Mouse (Mus musculus) CH12F3 (cell line): ENCODE results near the gene Ube2h.

Experiments used
- in situ Hi-C: fragments of 300-500 bp; cut with MboI; formaldehyde crosslinking; loops from 2 replicates; pipeline ENCODE4 v1.14.3; 2020; ENCODE audit warnings: low sequenced_read_pairs

Gene Ube2h

GRCm38 (mm10) chr6:30300372-30300771 lies 4.0 kb downstream of the Ube2h start:
- in situ Hi-C loops: no loop called here

GRCm38 (mm10) chr6:30299683-30300082 lies 4.7 kb downstream of the Ube2h start:
- in situ Hi-C loops: no loop called here

- in situ Hi-C loops: no loop called here
Observed at GRCm38 (mm10) chr6:30299116-30299515, 5.2 kb downstream of the Ube2h start.

- in situ Hi-C loops: no loop called here
Observed at GRCm38 (mm10) chr6:30292579-30292978, 11.8 kb downstream of the Ube2h start.

- in situ Hi-C loops: no loop called here
Observed at GRCm38 (mm10) chr6:30287958-30288357, 16.4 kb downstream of the Ube2h start.

GRCm38 (mm10) chr6:30286642-30287041 lies 17.7 kb downstream of the Ube2h start:
- in situ Hi-C loops: no loop called here

- in situ Hi-C loops: no loop called here
Observed at GRCm38 (mm10) chr6:30284177-30284576, 20.2 kb downstream of the Ube2h start.

- in situ Hi-C loops: no loop called here
Observed at GRCm38 (mm10) chr6:30282361-30282760, 22.0 kb downstream of the Ube2h start.

- in situ Hi-C loops: no loop called here
Observed at GRCm38 (mm10) chr6:30278374-30278773, 26.0 kb downstream of the Ube2h start.

- in situ Hi-C loops: no loop called here
Observed at GRCm38 (mm10) chr6:30276882-30277281, 27.5 kb downstream of the Ube2h start.

- in situ Hi-C loops: no loop called here
Observed at GRCm38 (mm10) chr6:30276375-30276774, 28.0 kb downstream of the Ube2h start.

- in situ Hi-C loops: no loop called here
Observed at GRCm38 (mm10) chr6:30275159-30275847, 29.0 kb downstream of the Ube2h start.

- in situ Hi-C loops: no loop called here
Observed at GRCm38 (mm10) chr6:30272911-30273310, 31.4 kb downstream of the Ube2h start.

GRCm38 (mm10) chr6:30272338-30272905 lies 31.9 kb downstream of the Ube2h start:
- in situ Hi-C loops: no loop called here

GRCm38 (mm10) chr6:30269846-30270245 lies 34.5 kb downstream of the Ube2h start:
- in situ Hi-C loops: no loop called here

GRCm38 (mm10) chr6:30267486-30267885 lies 36.9 kb downstream of the Ube2h start:
- in situ Hi-C loops: no loop called here

- in situ Hi-C loops: no loop called here
Observed at GRCm38 (mm10) chr6:30265402-30265801, 38.9 kb downstream of the Ube2h start.

- in situ Hi-C loops: no loop called here
Observed at GRCm38 (mm10) chr6:30263053-30263452, 41.3 kb downstream of the Ube2h start.

- in situ Hi-C loops: no loop called here
Observed at GRCm38 (mm10) chr6:30259271-30259670, 45.1 kb downstream of the Ube2h start.

GRCm38 (mm10) chr6:30257962-30258361 lies 46.4 kb downstream of the Ube2h start:
- in situ Hi-C loops: no loop called here

- in situ Hi-C loops: no loop called here
Observed at GRCm38 (mm10) chr6:30255846-30256245, 48.5 kb downstream of the Ube2h start.

GRCm38 (mm10) chr6:30252271-30253010 lies 51.9 kb downstream of the Ube2h start:
- in situ Hi-C loops: no loop called here
